Mouse (Mus musculus) heart, embryonic 11.5 days (tissue): ENCODE measurements around the gene Amn1. TPM values are rescaled to one million over a fixed set of nuclear protein-coding genes. Genes with fewer than 3 reads are reported as not detected.
"Not testable (repeated sequence)": the region's sequence is repeated elsewhere in the genome, so short reads cannot be mapped to it uniquely, and the experiment has no call there.

ENCODE experiments used
- ATAC-seq: fragments of 200-750 bp; cut with Nextera tagmentation; replicated peaks from 2 replicates; pipeline ENCODE4 v1.8.0; 2017; ENCODE audit warnings: moderate library complexity; ENCODE audit not compliant: insufficient number of reproducible peaks, low FRiP score, low TSS enrichment
- H3K27ac ChIP-seq: fragments of 300-500 bp; sonication (generic); 2 replicates; pipeline ENCODE4 v1.5.1; 2014; ENCODE audit warnings: mild to moderate bottlenecking, low read depth, low read length
- H3K27me3 ChIP-seq: fragments of 300-500 bp; sonication (generic); 2 replicates; pipeline ENCODE4 v1.6.1; 2014; ENCODE audit warnings: mild to moderate bottlenecking, low read length, mixed read lengths; ENCODE audit not compliant: control insufficient read depth, insufficient read depth
- H3K36me3 ChIP-seq: fragments of 300-500 bp; sonication (generic); 2 replicates; pipeline ENCODE4 v1.6.1; 2014; ENCODE audit warnings: mild to moderate bottlenecking, low read length, moderate library complexity, mixed read lengths; ENCODE audit not compliant: control insufficient read depth, insufficient read depth
- H3K4me1 ChIP-seq: fragments of 300-500 bp; sonication (generic); 2 replicates; pipeline ENCODE4 v1.6.1; 2014; ENCODE audit warnings: low read length; ENCODE audit not compliant: control insufficient read depth, insufficient read depth
- H3K4me2 ChIP-seq: fragments of 300-500 bp; sonication (generic); 2 replicates; pipeline ENCODE4 v1.6.1; 2014; ENCODE audit warnings: mild to moderate bottlenecking, moderate library complexity
- H3K4me3 ChIP-seq: fragments of 300-500 bp; sonication (generic); 2 replicates; pipeline ENCODE4 v1.5.1; 2014; ENCODE audit warnings: low read depth, low read length
- H3K9ac ChIP-seq: fragments of 300-500 bp; sonication (generic); 2 replicates; pipeline ENCODE4 v1.6.1; 2014; ENCODE audit warnings: mild to moderate bottlenecking, low read depth, low read length, moderate library complexity
- H3K9me3 ChIP-seq: fragments of 300-500 bp; sonication (generic); replicated peaks from 2 replicates; pipeline ENCODE4 v1.6.1; 2016; ENCODE audit warnings: low read length; ENCODE audit not compliant: control insufficient read depth
- WGBS: fragments of 180-500 bp; shearing (Covaris S2); extraction: QIAGEN DNeasy Blood & Tissue Kit; methylation state at CpG from one replicate; pipeline ENCODE4 v1.1.7; 2014; ENCODE audit not compliant: insufficient replicate concordance; 5-methylcytosine and 5-hydroxymethylcytosine counted together
- polyA plus RNA-seq: library from polyadenylated mRNA; unstranded; fragments of >200 nt; fragmentation: Nextera tagmentation; extraction: Ambion mirVana; gene quantifications from 2 replicates; pipeline ENCODE4 v1.2.1, GENCODE M21; 2014

Gene Amn1
- polyA plus RNA-seq, 1 experiment from 2014 or later, result 28.0 TPM

GRCm38 (mm10) chr6:149132311-149133077, 56.0 kb downstream of the Amn1 start:
- no peak for ATAC-seq
- no peak overlapping the region for H3K27ac ChIP-seq
- WGBS, result 28% methylated on average over 5 of the region's 5 CpGs

DNA sequence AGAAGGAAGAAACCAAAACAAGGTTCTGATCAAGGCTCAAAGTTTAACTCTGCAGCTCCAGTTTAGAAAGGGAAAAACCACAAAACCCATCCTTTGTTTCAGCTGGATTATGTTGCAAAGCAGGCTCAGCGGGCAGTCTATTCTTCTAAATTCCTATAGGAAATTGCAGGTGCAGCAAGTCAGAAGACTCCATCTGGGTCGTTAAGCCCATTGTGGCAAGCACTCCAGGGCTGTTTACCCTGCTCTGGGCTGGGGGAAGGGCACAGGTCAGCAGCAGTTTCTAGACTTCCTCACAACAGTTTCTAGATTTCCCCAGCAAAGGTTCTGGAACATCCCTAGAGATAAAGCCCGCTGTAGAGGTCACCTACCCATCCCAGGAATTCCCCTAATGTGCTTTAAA, 57.4 kb downstream of the Amn1 start:
- no peak for ATAC-seq
- WGBS, result 28% methylated on average over 3 of the region's 3 CpGs

More at GRCm38 (mm10) chr6:149132311-149133077, 56.0 kb downstream of the Amn1 start:
- Histone ChIP-seq H3K4me3 (no peak overlapping the region), H3K9me3 (no peaks in the 10 kb centered on the region), H3K9ac (no peak overlapping the region), H3K36me3 (no peaks in the 10 kb centered on the region), H3K4me2 (no peak overlapping the region), H3K27me3 (no peaks in the 10 kb centered on the region), H3K4me1 (peaks cover 21% of the 10 kb centered on the region)

GRCm38 (mm10) chr6:149129870-149130269, 58.6 kb downstream of the Amn1 start, which contains the start of gene Gm10203:
Gene Gm10203 (plus strand): TSS chr6:149130170.
- H3K4me2 ChIP-seq, H3K4me3 ChIP-seq, H3K27me3 ChIP-seq, H3K27ac ChIP-seq, ATAC-seq, H3K9ac ChIP-seq, H3K36me3 ChIP-seq, H3K9me3 ChIP-seq: not testable (repeated sequence)
- H3K4me1 ChIP-seq, result peaks cover 11% of the 10 kb centered on the region
- 85% methylated on average over 8 of the region's 8 CpGs for WGBS

More for the DNA sequence above, 57.4 kb downstream of the Amn1 start:
- Histone ChIP-seq H3K4me1 (peaks cover 21% of the 10 kb centered on the region), H3K27me3 (no peaks in the 10 kb centered on the region), H3K36me3 (no peaks in the 10 kb centered on the region), H3K27ac (no peak overlapping the region), H3K4me3 (no peak overlapping the region), H3K9me3 (peaks cover 2% of the 10 kb centered on the region; the same call in 1 of the 2 replicates), H3K9ac (no peak overlapping the region), H3K4me2 (no peak overlapping the region)

- Histone ChIP-seq H3K27ac (no peak overlapping the region), H3K9ac (no peak overlapping the region), H3K4me3 (no peak overlapping the region), H3K4me1 (no peaks in the 10 kb centered on the region), H3K9me3 (peaks cover 2% of the 10 kb centered on the region; the same call in 1 of the 2 replicates), H3K27me3 (no peaks in the 10 kb centered on the region), H3K4me2 (no peak overlapping the region), H3K36me3 (no peaks in the 10 kb centered on the region)
- WGBS, result 66% methylated on average over 4 of the region's 4 CpGs
- 0 out of 2 replicates have a peak, but pooled peaks have one; percentile 2 for ATAC-seq
Measured at GRCm38 (mm10) chr6:149126675-149127074, 61.8 kb downstream of the Amn1 start.

GRCm38 (mm10) chr6:149123042-149123441, 65.5 kb downstream of the Amn1 start:
- Histone ChIP-seq H3K4me2 (no peak overlapping the region), H3K27ac (no peak overlapping the region), H3K36me3 (no peaks in the 10 kb centered on the region), H3K4me3 (no peak overlapping the region), H3K9ac (no peak overlapping the region), H3K4me1 (no peaks in the 10 kb centered on the region), H3K9me3 (peaks cover 2% of the 10 kb centered on the region; the same call in 1 of the 2 replicates), H3K27me3 (no peaks in the 10 kb centered on the region)
- ATAC-seq, result no peak
- WGBS, result 79% methylated on average over 3 of the region's 3 CpGs

DNA sequence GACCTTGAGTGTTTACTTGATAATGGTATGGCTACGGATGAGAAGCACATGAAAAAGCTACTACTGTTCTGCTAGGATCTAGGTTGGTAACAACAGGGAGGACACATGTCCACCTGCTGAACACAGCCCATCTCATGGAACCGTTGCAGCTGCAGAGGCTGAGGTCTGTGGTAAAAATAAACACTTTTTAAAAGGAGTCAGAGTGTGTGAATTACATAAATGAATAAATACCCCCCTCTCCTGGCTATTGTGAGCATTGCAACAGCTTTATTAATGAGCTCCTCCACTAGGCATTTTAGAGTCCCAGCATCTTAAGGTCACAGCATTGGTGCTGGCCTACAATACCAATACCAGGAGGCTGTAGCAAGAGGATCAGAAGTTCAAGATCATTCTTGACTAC, 68.7 kb downstream of the Amn1 start:
- Histone ChIP-seq H3K4me2 (no peak overlapping the region), H3K4me3 (no peak overlapping the region), H3K27ac (no peak overlapping the region), H3K36me3 (no peaks in the 10 kb centered on the region), H3K4me1 (no peaks in the 10 kb centered on the region), H3K27me3 (no peaks in the 10 kb centered on the region), H3K9me3 (no peaks in the 10 kb centered on the region), H3K9ac (no peak overlapping the region)
- WGBS, result 33% methylated on average over 2 of the region's 2 CpGs
- ATAC-seq, result no peak

DNA sequence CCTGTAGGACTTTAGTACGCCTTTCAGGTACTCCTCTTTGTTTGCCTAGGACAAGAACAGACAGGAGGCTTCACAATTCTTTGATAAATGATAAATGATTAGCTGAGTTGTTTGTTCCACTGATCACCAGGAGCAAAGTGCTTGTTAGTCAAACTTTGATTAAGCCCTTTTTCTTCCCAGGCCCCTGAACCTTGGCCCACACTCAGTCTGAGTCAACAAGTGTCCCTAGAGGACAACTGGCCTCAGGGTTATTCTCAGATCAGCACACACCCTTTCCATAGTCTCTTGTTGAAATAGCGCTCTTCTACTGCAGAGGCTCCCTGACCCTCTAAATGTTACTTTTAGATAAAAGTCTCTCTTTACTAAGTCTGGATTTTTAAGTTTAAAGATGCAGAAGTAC, 69.6 kb downstream of the Amn1 start:
- H3K4me3 ChIP-seq, result no peak overlapping the region
- no peaks in the 10 kb centered on the region for H3K36me3 ChIP-seq
- no peaks in the 10 kb centered on the region for H3K27me3 ChIP-seq
- H3K27ac ChIP-seq, result no peak overlapping the region
- H3K9ac ChIP-seq, result no peak overlapping the region
- WGBS, result 53% methylated on average over 2 of the region's 2 CpGs
- no peaks in the 10 kb centered on the region for H3K9me3 ChIP-seq
- H3K4me2 ChIP-seq, result no peak overlapping the region
- no peaks in the 10 kb centered on the region for H3K4me1 ChIP-seq
- ATAC-seq, result no peak

DNA sequence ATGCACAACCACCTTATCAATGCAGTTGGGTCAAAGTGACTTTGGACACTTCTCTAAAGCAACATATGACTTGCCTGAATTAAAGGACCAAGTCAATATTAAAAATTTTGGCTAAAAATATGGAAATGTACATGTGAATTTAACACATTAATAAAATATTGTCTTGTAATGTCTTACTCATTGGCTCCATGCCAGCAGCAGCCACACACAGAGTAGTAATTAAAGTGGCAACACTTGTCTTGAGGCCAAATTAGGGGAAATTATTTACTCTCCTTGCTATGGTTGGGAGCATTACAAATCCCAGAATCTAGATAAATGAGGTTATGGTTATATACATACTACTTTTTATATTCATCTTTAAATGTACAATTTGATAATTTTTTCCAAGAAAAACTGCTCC, 71.5 kb downstream of the Amn1 start:
- H3K4me3 ChIP-seq, result no peak overlapping the region
- H3K36me3 ChIP-seq, result no peaks in the 10 kb centered on the region
- H3K27ac ChIP-seq, result no peak overlapping the region
- no peak overlapping the region for H3K4me2 ChIP-seq
- H3K9ac ChIP-seq, result no peak overlapping the region
- ATAC-seq, result no peak
- no peaks in the 10 kb centered on the region for H3K27me3 ChIP-seq
- H3K4me1 ChIP-seq, result no peaks in the 10 kb centered on the region
- H3K9me3 ChIP-seq, result no peaks in the 10 kb centered on the region

GRCm38 (mm10) chr6:149108909-149109308, 79.6 kb downstream of the Amn1 start:
- H3K4me2 ChIP-seq, result no peak overlapping the region
- H3K27ac ChIP-seq, result no peak overlapping the region
- no peaks in the 10 kb centered on the region for H3K36me3 ChIP-seq
- no peaks in the 10 kb centered on the region for H3K27me3 ChIP-seq
- H3K9ac ChIP-seq, result no peak overlapping the region
- H3K9me3 ChIP-seq, result no peaks in the 10 kb centered on the region
- no peak overlapping the region for H3K4me3 ChIP-seq
- no peaks in the 10 kb centered on the region for H3K4me1 ChIP-seq
- 67% methylated on average over 2 of the region's 2 CpGs for WGBS
- no peak for ATAC-seq
